10 mouse cellular contexts compared by ENCODE assay signal in the genomic region with DNA sequence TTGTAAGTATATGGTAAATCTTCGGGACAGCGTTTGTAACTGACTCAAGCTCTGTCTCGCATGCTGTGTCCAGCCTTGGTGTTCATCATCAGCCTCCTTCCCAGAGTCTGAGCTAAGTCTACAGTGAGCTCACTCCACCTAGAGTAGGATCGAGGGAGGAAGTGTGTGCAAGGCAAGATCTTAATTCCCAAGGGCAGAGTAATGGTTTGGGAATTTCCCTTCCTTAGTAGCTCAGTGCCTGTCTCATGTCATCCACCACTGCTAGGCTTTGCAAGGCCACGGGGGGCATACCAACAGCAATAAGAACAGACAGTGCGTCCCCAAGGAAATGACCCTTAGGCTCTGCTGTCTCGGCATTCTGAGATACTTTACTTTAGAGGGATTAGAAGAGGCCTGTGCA.
DNase-seq lines count a peak whose midpoint lies in the region; ATAC-seq and TF ChIP-seq lines count a peak whose summit lies in the region.
"Had no signal": no experiment of that assay in that cellular context is flagged by ENCODE, and none has a peak within 500 bp of the region (broad histone marks: within the 10 kb centered on the region; RNA-seq: fewer than 3 reads in every experiment).

No protein-coding gene starts in this region.

- H3K27me3 ChIP-seq in kidney, adult 2 months (replicated peaks; ENCODE audit: control insufficient read depth, insufficient read depth, low read length) = no peaks in the 10 kb centered on the region
- H3K27me3 ChIP-seq in heart, embryonic 15.5 days = no peaks in the 10 kb centered on the region
- H3K27me3 ChIP-seq in stomach, embryonic 16.5 days (ENCODE audit: control insufficient read depth, insufficient read depth, low read length) = no peaks in the 10 kb centered on the region
- H3K27me3 ChIP-seq in hindbrain, postnatal 0 days (ENCODE audit: insufficient read depth, low read length) = no peaks in the 10 kb centered on the region
- H3K27me3 ChIP-seq: forebrain, embryonic 15.5 days; liver, embryonic 13.5 days had no signal

- no peaks in the 10 kb centered on the region for H3K36me3 ChIP-seq in kidney, adult 2 months (ENCODE audit: control insufficient read depth, insufficient read depth, low read length)
- H3K36me3 ChIP-seq in heart, embryonic 15.5 days = peaks cover 40% of the 10 kb centered on the region
- peaks cover 3% of the 10 kb centered on the region; the same call in 1 of the 2 replicates for H3K36me3 ChIP-seq in stomach, embryonic 16.5 days (ENCODE audit: control insufficient read depth, insufficient read depth, low read length)
- no peaks in the 10 kb centered on the region for H3K36me3 ChIP-seq in hindbrain, postnatal 0 days (ENCODE audit: insufficient read depth, low read length)
- H3K36me3 ChIP-seq: forebrain, embryonic 15.5 days had no signal

- DNase-seq in kidney, adult 2 months = peak; percentile 38
- DNase-seq in kidney, adult 11 months = no peak
- peak; percentile 11 to 27 for DNase-seq in kidney, postnatal 4 days
- no peak for DNase-seq in c-Kit-positive CD71-positive TER-119-positive erythroid progenitor cells, embryonic 14.5 days (ENCODE audit: low spot score)
- no peak for DNase-seq in hindbrain, postnatal 0 days (ENCODE audit: low spot score)
- DNase-seq: liver, embryonic 13.5 days had no signal

- no peaks in the 10 kb centered on the region for H3K4me1 ChIP-seq in kidney, adult 2 months (ENCODE audit: control insufficient read depth, insufficient read depth, low read length)
- H3K4me1 ChIP-seq in heart, embryonic 15.5 days (replicated peaks) = peaks cover 27% of the 10 kb centered on the region
- no peaks in the 10 kb centered on the region for H3K4me1 ChIP-seq in stomach, embryonic 16.5 days (ENCODE audit: control insufficient read depth, insufficient read depth, low read length)
- H3K4me1 ChIP-seq in hindbrain, postnatal 0 days (ENCODE audit: insufficient read depth, low read length) = no peaks in the 10 kb centered on the region
- H3K4me1 ChIP-seq: forebrain, embryonic 15.5 days; liver, embryonic 13.5 days had no signal

- no peak for TF ChIP-seq POLR2A in kidney, adult 2 months (IDR thresholded peaks at IDR 0.05; ENCODE audit: low read depth, low read length)

- H3K9ac ChIP-seq in heart, embryonic 15.5 days = no peak overlapping the region
- H3K9ac ChIP-seq in stomach, embryonic 16.5 days (ENCODE audit: low read length) = no peak overlapping the region
- H3K9ac ChIP-seq in hindbrain, postnatal 0 days (replicated peaks; ENCODE audit: low read length) = no peak overlapping the region
- H3K9ac ChIP-seq: forebrain, embryonic 15.5 days; liver, embryonic 13.5 days had no signal

- peak; percentile 66; the same call in 1 of the 2 replicates for ATAC-seq in heart, embryonic 15.5 days (replicated peaks; ENCODE audit: insufficient number of reproducible peaks, insufficient read depth, low FRiP score, low read depth)
- ATAC-seq in stomach, embryonic 16.5 days (ENCODE audit: insufficient read depth, low FRiP score) = no peak; the same call in 1 of the 2 replicates
- ATAC-seq in hindbrain, postnatal 0 days = no peak
- ATAC-seq in granulocyte monocyte progenitor cell, adult 5-6 weeks (replicated peaks; ENCODE audit: poor library complexity, severe bottlenecking) = no peak
- ATAC-seq: forebrain, embryonic 15.5 days had no signal

- 60% methylated on average over 7 of the region's 7 CpGs for WGBS in kidney, adult 2 months
- WGBS in heart, embryonic 15.5 days = 49% methylated on average over 7 of the region's 7 CpGs
- WGBS in stomach, embryonic 16.5 days = 72% methylated on average over 7 of the region's 7 CpGs
- WGBS in hindbrain, postnatal 0 days = 81% methylated on average over 7 of the region's 7 CpGs

- H3K4me2 ChIP-seq in heart, embryonic 15.5 days = no peak overlapping the region
- H3K4me2 ChIP-seq in stomach, embryonic 16.5 days (ENCODE audit: low read depth, low read length) = no peak overlapping the region
- no peak overlapping the region for H3K4me2 ChIP-seq in hindbrain, postnatal 0 days (ENCODE audit: low read depth, low read length)
- H3K4me2 ChIP-seq: forebrain, embryonic 15.5 days; liver, embryonic 13.5 days had no signal

- TF ChIP-seq CTCF in kidney, adult 2 months (conservative IDR thresholded peaks at IDR 0.05; ENCODE audit: insufficient read depth, insufficient read length, low read depth, low read length) = 0 out of 2 replicates have a peak, but pooled peaks have one; percentile 9
- no peak for TF ChIP-seq CTCF in hindbrain, postnatal 0 days (IDR thresholded peaks at IDR 0.05; ENCODE audit: low read depth)

- no peak overlapping the region for H3K27ac ChIP-seq in kidney, adult 2 months (ENCODE audit: insufficient read depth, low read depth, low read length)
- peak overlapping the region; percentile 37 for H3K27ac ChIP-seq in heart, embryonic 15.5 days
- H3K27ac ChIP-seq in stomach, embryonic 16.5 days (ENCODE audit: low read length) = peak overlapping the region; percentile 36
- H3K27ac ChIP-seq in hindbrain, postnatal 0 days = no peak overlapping the region
- H3K27ac ChIP-seq: forebrain, embryonic 15.5 days; liver, embryonic 13.5 days had no signal

- H3K9me3 ChIP-seq in heart, embryonic 15.5 days (replicated peaks) = no peaks in the 10 kb centered on the region
- H3K9me3 ChIP-seq in stomach, embryonic 16.5 days (replicated peaks; ENCODE audit: control insufficient read depth, low read length) = no peaks in the 10 kb centered on the region
- H3K9me3 ChIP-seq in hindbrain, postnatal 0 days (ENCODE audit: low read length) = no peaks in the 10 kb centered on the region
- H3K9me3 ChIP-seq: forebrain, embryonic 15.5 days; liver, embryonic 13.5 days had no signal

- H3K4me3 ChIP-seq in kidney, adult 2 months (ENCODE audit: insufficient read depth, low read depth, low read length) = no peak overlapping the region
- H3K4me3 ChIP-seq in heart, embryonic 15.5 days = no peak overlapping the region
- H3K4me3 ChIP-seq in stomach, embryonic 16.5 days (replicated peaks; ENCODE audit: low read length) = no peak overlapping the region
- no peak overlapping the region for H3K4me3 ChIP-seq in hindbrain, postnatal 0 days (ENCODE audit: low read length)
- H3K4me3 ChIP-seq: forebrain, embryonic 15.5 days; liver, embryonic 13.5 days had no signal

Comparison
In these comparisons a context has a peak if more than half of its experiments do, and no peak if none do; other contexts are left out.
1. DNase-seq: peak in kidney, adult 2 months (single experiment) and kidney, postnatal 4 days (2 of 2); none in kidney, adult 11 months (single experiment), c-Kit-positive CD71-positive TER-119-positive erythroid progenitor cells, embryonic 14.5 days (single experiment) and hindbrain, postnatal 0 days (single experiment).
2. H3K27ac ChIP-seq: peak in heart, embryonic 15.5 days (single experiment) and stomach, embryonic 16.5 days (single experiment); none in kidney, adult 2 months (single experiment) and hindbrain, postnatal 0 days (single experiment).